Mouse (Mus musculus) hindbrain, embryonic 12.5 days (tissue): ENCODE results near the gene Stab2. TPM values are rescaled to one million over a fixed set of nuclear protein-coding genes. Genes with fewer than 3 reads are reported as not detected.

Source experiments
- ATAC-seq: fragments of 200-750 bp; cut with Nextera tagmentation; 2 replicates; pipeline ENCODE4 v1.8.0; 2017; ENCODE audit warnings: moderate TSS enrichment; ENCODE audit not compliant: low FRiP score
- H3K27ac ChIP-seq: fragments of 300-500 bp; sonication (generic); 2 replicates; pipeline ENCODE4 v1.5.1; 2016; ENCODE audit warnings: mild to moderate bottlenecking
- H3K27me3 ChIP-seq: fragments of 300-500 bp; sonication (generic); 2 replicates; pipeline ENCODE4 v1.6.1; 2016; ENCODE audit warnings: mild to moderate bottlenecking
- H3K36me3 ChIP-seq: fragments of 300-500 bp; sonication (generic); 2 replicates; pipeline ENCODE4 v1.6.1; 2016; ENCODE audit warnings: mild to moderate bottlenecking
- H3K4me1 ChIP-seq: fragments of 300-500 bp; sonication (generic); 2 replicates; pipeline ENCODE4 v1.6.1; 2016
- H3K4me2 ChIP-seq: fragments of 300-500 bp; sonication (generic); replicated peaks from 2 replicates; pipeline ENCODE4 v1.6.1; 2016; ENCODE audit warnings: mild to moderate bottlenecking
- H3K4me3 ChIP-seq: fragments of 300-500 bp; sonication (generic); 2 replicates; pipeline ENCODE4 v1.5.1; 2016; ENCODE audit warnings: mild to moderate bottlenecking
- H3K9ac ChIP-seq: fragments of 300-500 bp; sonication (generic); 2 replicates; pipeline ENCODE4 v1.6.1; 2016; ENCODE audit warnings: mild to moderate bottlenecking, moderate library complexity
- H3K9me3 ChIP-seq: fragments of 300-500 bp; sonication (generic); replicated peaks from 2 replicates; pipeline ENCODE4 v1.6.1; 2016; ENCODE audit warnings: mild to moderate bottlenecking
- WGBS: fragments of 180-500 bp; shearing (Covaris S2); methylation state at CpG from one replicate; pipeline ENCODE4 v1.1.7; 2016; 5-methylcytosine and 5-hydroxymethylcytosine counted together
- polyA plus RNA-seq: library from polyadenylated mRNA; unstranded; fragments of >200 nt; fragmentation: Nextera tagmentation; extraction: Ambion mirVana; gene quantifications from 2 replicates; pipeline ENCODE4 v1.2.1, GENCODE M21; 2016

The Stab2 gene
- polyA plus RNA-seq, 1 experiment from 2014 or later = 0.36 TPM

DNA sequence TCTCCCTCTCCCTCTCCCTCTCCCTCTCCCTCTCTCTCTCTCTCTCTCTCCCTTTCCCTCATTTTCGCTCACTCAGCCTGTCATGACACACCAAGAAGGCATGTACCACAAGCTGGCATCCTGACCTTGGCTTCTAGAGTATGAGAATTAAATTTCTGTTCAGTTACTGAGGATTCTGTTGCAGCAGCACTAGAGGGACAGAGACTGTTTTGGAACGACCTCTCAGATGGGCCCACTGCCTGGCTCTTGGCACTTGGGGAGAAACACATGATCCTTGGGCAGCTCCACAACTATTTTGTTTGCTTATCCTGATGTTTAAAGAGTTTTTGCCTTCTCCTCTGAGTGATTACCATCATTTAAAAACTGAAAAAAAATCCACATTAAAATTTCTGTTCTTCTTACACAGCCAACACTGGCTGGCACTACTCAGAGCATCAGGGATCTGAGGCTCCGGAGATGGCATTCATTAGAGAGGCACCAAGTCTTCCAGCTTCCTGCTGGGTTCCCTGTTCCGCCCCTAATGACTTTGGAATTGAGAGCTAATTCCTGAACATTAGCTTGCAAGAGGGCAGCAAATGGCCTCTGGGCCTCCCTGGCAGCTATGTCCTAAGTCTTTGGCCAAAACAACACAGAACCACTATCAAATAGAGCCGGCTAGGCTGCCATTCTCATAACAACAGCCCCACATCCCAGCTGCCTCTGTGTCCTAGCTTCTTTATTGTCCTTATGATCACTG is 127.6 kb downstream of the Stab2 start:
- H3K9ac ChIP-seq = no peak overlapping the region
- H3K27me3 ChIP-seq = no peaks in the 10 kb centered on the region
- 60% methylated on average over 5 of the region's 5 CpGs for WGBS
- H3K36me3 ChIP-seq = no peaks in the 10 kb centered on the region
- no peak for ATAC-seq
- no peak overlapping the region for H3K4me3 ChIP-seq
- H3K9me3 ChIP-seq = no peaks in the 10 kb centered on the region
- H3K4me2 ChIP-seq = no peak overlapping the region
- H3K4me1 ChIP-seq = no peaks in the 10 kb centered on the region
- no peak overlapping the region for H3K27ac ChIP-seq

GRCm38 (mm10) chr10:86878721-86879120 is 129.1 kb downstream of the Stab2 start:
- Histone ChIP-seq H3K36me3 (no peaks in the 10 kb centered on the region), H3K27me3 (no peaks in the 10 kb centered on the region), H3K9me3 (no peaks in the 10 kb centered on the region), H3K27ac (no peak overlapping the region), H3K4me1 (no peaks in the 10 kb centered on the region), H3K4me2 (no peak overlapping the region), H3K4me3 (no peak overlapping the region), H3K9ac (no peak overlapping the region)
- ATAC-seq = no peak
- WGBS = 87% methylated on average over 7 of the region's 7 CpGs

GRCm38 (mm10) chr10:86872591-86872990 is 135.2 kb downstream of the Stab2 start:
- WGBS = 78% methylated on average over 5 of the region's 5 CpGs
- Histone ChIP-seq H3K9me3 (no peaks in the 10 kb centered on the region), H3K4me1 (no peaks in the 10 kb centered on the region), H3K27me3 (no peaks in the 10 kb centered on the region), H3K9ac (no peak overlapping the region), H3K27ac (no peak overlapping the region), H3K4me3 (no peak overlapping the region), H3K4me2 (no peak overlapping the region), H3K36me3 (no peaks in the 10 kb centered on the region)
- ATAC-seq = no peak

- no peaks in the 10 kb centered on the region for H3K27me3 ChIP-seq
- H3K4me3 ChIP-seq = no peak overlapping the region
- no peak overlapping the region for H3K4me2 ChIP-seq
- no peaks in the 10 kb centered on the region for H3K36me3 ChIP-seq
- ATAC-seq = no peak
- no peak overlapping the region for H3K9ac ChIP-seq
- no peaks in the 10 kb centered on the region for H3K4me1 ChIP-seq
- H3K27ac ChIP-seq = no peak overlapping the region
- WGBS = 91% methylated on average over 7 of the region's 7 CpGs
- no peaks in the 10 kb centered on the region for H3K9me3 ChIP-seq
These were observed 135.7 kb downstream of the Stab2 start for GRCm38 (mm10) chr10:86872121-86872520.

GRCm38 (mm10) chr10:86863429-86863828 is 144.4 kb downstream of the Stab2 start:
- no peaks in the 10 kb centered on the region for H3K9me3 ChIP-seq
- no peaks in the 10 kb centered on the region for H3K4me1 ChIP-seq
- ATAC-seq = no peak
- H3K27me3 ChIP-seq = no peaks in the 10 kb centered on the region
- 81% methylated on average over 6 of the region's 6 CpGs for WGBS
- H3K4me2 ChIP-seq = no peak overlapping the region
- no peaks in the 10 kb centered on the region for H3K36me3 ChIP-seq
- H3K27ac ChIP-seq = no peak overlapping the region
- H3K9ac ChIP-seq = no peak overlapping the region
- no peak overlapping the region for H3K4me3 ChIP-seq

DNA sequence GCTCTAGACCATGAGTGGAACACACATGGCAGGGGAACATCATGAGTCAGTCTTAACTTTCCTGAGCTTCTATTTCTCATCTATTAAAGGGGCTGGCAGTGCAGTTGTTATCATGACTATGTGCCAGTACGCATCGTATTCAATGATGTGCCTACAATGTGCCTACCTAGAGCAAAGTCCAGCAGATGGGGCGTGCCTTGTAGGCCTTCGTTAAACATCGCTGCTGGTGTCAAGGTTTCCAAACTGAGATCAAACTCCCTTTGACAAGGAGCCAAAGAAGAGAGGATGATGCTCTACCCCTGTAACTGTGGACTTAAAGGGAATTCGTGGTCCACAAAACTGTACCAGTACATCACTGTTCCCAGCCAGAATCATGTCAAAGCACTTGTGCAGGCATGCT is 145.3 kb downstream of the Stab2 start:
- ATAC-seq = no peak

GRCm38 (mm10) chr10:86860396-86860795 is 147.4 kb downstream of the Stab2 start:
- Histone ChIP-seq H3K36me3 (no peaks in the 10 kb centered on the region), H3K27ac (no peak overlapping the region), H3K4me1 (no peaks in the 10 kb centered on the region), H3K4me2 (no peak overlapping the region), H3K4me3 (no peak overlapping the region), H3K27me3 (no peaks in the 10 kb centered on the region), H3K9me3 (no peaks in the 10 kb centered on the region), H3K9ac (no peak overlapping the region)
- WGBS = 77% methylated on average over 4 of the region's 4 CpGs
- ATAC-seq = no peak

More for the DNA sequence above, 145.3 kb downstream of the Stab2 start:
- Histone ChIP-seq H3K27me3 (no peaks in the 10 kb centered on the region), H3K4me3 (no peak overlapping the region), H3K36me3 (no peaks in the 10 kb centered on the region), H3K4me2 (no peak overlapping the region), H3K27ac (no peak overlapping the region), H3K9ac (no peak overlapping the region), H3K9me3 (no peaks in the 10 kb centered on the region), H3K4me1 (no peaks in the 10 kb centered on the region)
- 93% methylated on average over 6 of the region's 6 CpGs for WGBS

DNA sequence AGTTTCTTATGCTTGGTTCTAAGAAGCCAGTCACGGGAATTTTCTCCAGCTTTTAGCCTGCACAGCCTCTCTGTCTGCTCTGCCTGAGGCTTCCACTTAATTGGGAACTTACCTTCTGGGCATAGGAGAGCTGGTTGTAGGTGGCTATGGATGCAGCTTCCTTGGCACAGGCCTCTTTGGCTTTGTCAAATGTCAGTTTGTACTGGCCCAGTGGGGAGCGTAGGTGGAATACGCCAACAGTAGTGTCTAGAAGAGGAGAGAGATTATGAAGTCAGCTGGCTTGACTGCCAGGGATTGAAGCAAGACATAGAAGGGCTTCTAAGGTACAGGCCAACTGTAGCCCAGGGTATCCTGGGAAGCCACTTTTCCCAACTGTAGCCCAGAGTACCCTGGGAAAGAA is 154.4 kb downstream of the Stab2 start:
- Histone ChIP-seq H3K4me2 (no peak overlapping the region), H3K4me1 (no peaks in the 10 kb centered on the region), H3K4me3 (no peak overlapping the region), H3K36me3 (no peaks in the 10 kb centered on the region), H3K27me3 (0 out of 2 replicates have a peak, but pooled peaks cover 3% of the 10 kb centered on the region), H3K9me3 (no peaks in the 10 kb centered on the region), H3K27ac (no peak overlapping the region), H3K9ac (no peak overlapping the region)
- ATAC-seq = no peak
- 83% methylated on average over 3 of the region's 3 CpGs for WGBS

GRCm38 (mm10) chr10:86852160-86852559 is 155.7 kb downstream of the Stab2 start:
- no peak overlapping the region for H3K27ac ChIP-seq
- 74% methylated on average over 6 of the region's 6 CpGs for WGBS
- no peak overlapping the region for H3K9ac ChIP-seq
- no peaks in the 10 kb centered on the region for H3K9me3 ChIP-seq
- H3K4me1 ChIP-seq = no peaks in the 10 kb centered on the region
- no peak overlapping the region for H3K4me2 ChIP-seq
- H3K36me3 ChIP-seq = no peaks in the 10 kb centered on the region
- 0 out of 2 replicates have a peak, but pooled peaks cover 3% of the 10 kb centered on the region for H3K27me3 ChIP-seq
- no peak overlapping the region for H3K4me3 ChIP-seq
- no peak for ATAC-seq

DNA sequence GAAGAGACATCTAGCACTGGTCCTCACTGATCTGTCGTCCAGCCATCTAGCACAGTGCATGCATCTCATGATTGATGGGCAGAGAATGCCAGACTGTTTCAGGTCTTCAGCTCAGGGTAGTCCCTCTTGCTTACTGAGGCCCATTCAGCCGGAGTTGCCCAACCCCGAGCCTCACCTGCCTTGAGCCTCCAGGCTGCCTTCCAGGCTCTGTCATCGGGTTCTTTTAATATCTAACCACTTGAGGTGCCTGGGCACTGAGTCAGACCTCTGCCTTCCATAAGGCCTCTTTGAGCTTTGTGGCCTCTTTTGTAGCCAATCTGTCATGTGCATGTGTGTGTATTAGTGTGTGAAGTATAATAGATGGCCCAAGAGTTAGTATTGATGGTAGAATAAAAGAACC is 158.3 kb downstream of the Stab2 start:
- WGBS = 82% methylated on average over 4 of the region's 4 CpGs
- Histone ChIP-seq H3K4me2 (no peak overlapping the region), H3K27ac (no peak overlapping the region), H3K36me3 (no peaks in the 10 kb centered on the region), H3K4me3 (no peak overlapping the region), H3K9ac (no peak overlapping the region), H3K9me3 (no peaks in the 10 kb centered on the region), H3K4me1 (no peaks in the 10 kb centered on the region), H3K27me3 (0 out of 2 replicates have a peak, but pooled peaks cover 3% of the 10 kb centered on the region)
- ATAC-seq = no peak

GRCm38 (mm10) chr10:86849087-86849486 is 158.7 kb downstream of the Stab2 start:
- no peaks in the 10 kb centered on the region for H3K36me3 ChIP-seq

DNA sequence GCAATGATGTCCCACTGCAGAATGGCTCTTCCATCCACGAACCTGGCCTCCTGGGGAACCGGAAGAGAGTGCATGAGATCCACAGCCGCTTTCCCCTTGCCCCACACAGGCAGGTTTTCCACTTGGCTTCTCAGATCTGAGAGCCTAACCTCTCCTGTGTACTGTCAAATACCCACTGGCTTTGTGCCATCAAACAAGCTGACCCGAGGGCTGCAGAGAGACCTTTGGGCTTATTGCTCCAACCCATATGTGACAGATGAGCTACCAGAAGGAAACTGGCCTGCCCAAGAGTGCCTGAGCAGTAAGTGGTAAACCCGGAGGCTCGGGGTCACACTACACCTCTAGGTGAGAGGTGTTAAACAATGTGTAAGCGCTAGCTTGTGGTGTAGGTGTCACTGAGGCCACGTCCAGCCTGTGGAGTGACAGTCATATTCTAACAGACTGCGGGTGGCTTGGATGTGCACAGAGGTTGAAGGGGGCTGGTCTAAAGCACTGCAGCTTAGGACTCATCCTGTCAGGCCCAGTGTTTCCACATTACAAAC is 160.8 kb downstream of the Stab2 start:
- H3K9ac ChIP-seq = no peak overlapping the region
- no peak for ATAC-seq
- WGBS = 85% methylated on average over 9 of the region's 9 CpGs

More at GRCm38 (mm10) chr10:86849087-86849486, 158.7 kb downstream of the Stab2 start:
- no peak for ATAC-seq
- 86% methylated on average over 4 of the region's 4 CpGs for WGBS
- H3K9ac ChIP-seq = no peak overlapping the region
- H3K27ac ChIP-seq = no peak overlapping the region
- no peaks in the 10 kb centered on the region for H3K4me1 ChIP-seq
- no peaks in the 10 kb centered on the region for H3K9me3 ChIP-seq
- H3K4me2 ChIP-seq = no peak overlapping the region
- H3K4me3 ChIP-seq = no peak overlapping the region
- 0 out of 2 replicates have a peak, but pooled peaks cover 3% of the 10 kb centered on the region for H3K27me3 ChIP-seq

GRCm38 (mm10) chr10:86842659-86843058 is 165.2 kb downstream of the Stab2 start:
- Histone ChIP-seq H3K9ac (no peak overlapping the region), H3K4me2 (no peak overlapping the region), H3K27ac (no peak overlapping the region), H3K36me3 (no peaks in the 10 kb centered on the region), H3K4me1 (no peaks in the 10 kb centered on the region), H3K27me3 (no peaks in the 10 kb centered on the region), H3K4me3 (no peak overlapping the region), H3K9me3 (no peaks in the 10 kb centered on the region)
- WGBS = 85% methylated on average over 5 of the region's 5 CpGs
- no peak for ATAC-seq

More for the DNA sequence above, 160.8 kb downstream of the Stab2 start:
- H3K9me3 ChIP-seq = no peaks in the 10 kb centered on the region
- no peak overlapping the region for H3K4me3 ChIP-seq
- no peaks in the 10 kb centered on the region for H3K4me1 ChIP-seq
- no peak overlapping the region for H3K27ac ChIP-seq
- no peak overlapping the region for H3K4me2 ChIP-seq
- H3K36me3 ChIP-seq = no peaks in the 10 kb centered on the region
- H3K27me3 ChIP-seq = 0 out of 2 replicates have a peak, but pooled peaks cover 3% of the 10 kb centered on the region
